Mouse (Mus musculus) heart, adult 2 months (tissue): ENCODE measurements at regions not wholly inside any gene's neighbourhood (a gene's known extent, or its start where the extent isn't known, plus 50 kb on each side); places are given as distances from the start of the nearest gene placed in this dataset.
"Not testable (repeated sequence)": the region's sequence is repeated elsewhere in the genome, so short reads cannot be mapped to it uniquely, and the experiment has no call there.

Experiments
- DNase-seq, 2 experiments: peaks; one replicate each; pipeline ENCODE4 v3.0.0; 2021
- H3K27ac ChIP-seq: fragments of 200-600 bp; 2 replicates; pipeline ENCODE4 v1.8.1; 2022
- H3K27me3 ChIP-seq: fragments of 200-500 bp; 2 replicates; pipeline ENCODE4 v1.6.1; 2012; ENCODE audit warnings: mild to moderate bottlenecking, low read length, inconsistent platforms, mixed read lengths; ENCODE audit not compliant: control insufficient read depth, insufficient read depth
- H3K36me3 ChIP-seq: fragments of 200-500 bp; 2 replicates; pipeline ENCODE4 v1.6.1; 2012; ENCODE audit warnings: low read length, inconsistent platforms; ENCODE audit not compliant: control insufficient read depth, insufficient read depth
- H3K4me1 ChIP-seq: fragments of 200-500 bp; 2 replicates; pipeline ENCODE4 v1.6.1; 2011; ENCODE audit warnings: low read length; ENCODE audit not compliant: control insufficient read depth, insufficient read depth
- H3K4me3 ChIP-seq: fragments of 200-600 bp; 2 replicates; pipeline ENCODE4 v1.8.1; 2022
- H3K79me2 ChIP-seq: fragments of 200-500 bp; replicated peaks from 2 replicates; pipeline ENCODE4 v1.6.1; 2012; ENCODE audit warnings: mild to moderate bottlenecking, inconsistent platforms, low read length, moderate library complexity, mixed read lengths; ENCODE audit not compliant: control insufficient read depth, insufficient read depth
- H3K9ac ChIP-seq: fragments of 200-500 bp; 2 replicates; pipeline ENCODE4 v1.6.1; 2012; ENCODE audit warnings: low read depth, mild to moderate bottlenecking, control low read depth, inconsistent platforms, low read length, mixed read lengths
- CTCF ChIP-seq: fragments of 200-600 bp; IDR thresholded peaks from 2 replicates; pipeline ENCODE4 v1.8.1; 2022; ENCODE audit warnings: antibody characterized with exemption, mild to moderate bottlenecking, moderate library complexity
- EP300 ChIP-seq: fragments of 200-500 bp; IDR thresholded peaks from 2 replicates; pipeline ENCODE4 v1.6.1; 2011; ENCODE audit warnings: low read depth, low read length, control low read depth; ENCODE audit not compliant: insufficient read depth
- POLR2A ChIP-seq: fragments of 200-500 bp; IDR thresholded peaks from 2 replicates; pipeline ENCODE4 v1.6.1; 2011; ENCODE audit warnings: mild to moderate bottlenecking, low read depth, low read length, control low read depth; ENCODE audit not compliant: insufficient read depth
- WGBS: fragments of 180-500 bp; shearing (Covaris S2); methylation state at CpG from one replicate; pipeline ENCODE4 v1.1.7; 2018; 5-methylcytosine and 5-hydroxymethylcytosine counted together
- intact Hi-C: fragments of 180-260 bp; cut with DNase I; formaldehyde crosslinking; loops from one replicate; pipeline ENCODE4 v1.15.1; 2025

DNA sequence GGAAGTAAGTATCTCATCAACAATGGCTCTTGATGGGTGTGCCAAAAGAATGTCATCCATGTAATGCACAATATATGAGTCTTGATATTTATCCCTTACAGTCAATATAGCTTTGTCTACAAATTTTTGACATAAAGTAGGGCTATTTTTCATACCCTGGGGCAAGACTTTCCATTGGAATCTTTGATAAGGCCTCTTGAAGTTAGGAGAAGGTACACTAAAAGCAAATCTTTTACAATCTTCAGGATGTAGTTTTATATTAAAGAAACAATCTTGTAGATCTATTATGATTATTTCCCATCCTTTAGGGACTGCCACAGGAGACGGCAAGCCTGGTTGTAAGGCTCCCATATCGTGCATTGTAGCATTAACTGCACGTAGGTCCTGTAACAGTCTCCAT lies 1038.8 kb upstream of the Sel1l start:
- 72% methylated on average over 3 of the region's 3 CpGs for WGBS
- no peaks in the 10 kb centered on the region for H3K79me2 ChIP-seq
- TF ChIP-seq POLR2A (no peak), EP300 (no peak), CTCF (no peak)

DNA sequence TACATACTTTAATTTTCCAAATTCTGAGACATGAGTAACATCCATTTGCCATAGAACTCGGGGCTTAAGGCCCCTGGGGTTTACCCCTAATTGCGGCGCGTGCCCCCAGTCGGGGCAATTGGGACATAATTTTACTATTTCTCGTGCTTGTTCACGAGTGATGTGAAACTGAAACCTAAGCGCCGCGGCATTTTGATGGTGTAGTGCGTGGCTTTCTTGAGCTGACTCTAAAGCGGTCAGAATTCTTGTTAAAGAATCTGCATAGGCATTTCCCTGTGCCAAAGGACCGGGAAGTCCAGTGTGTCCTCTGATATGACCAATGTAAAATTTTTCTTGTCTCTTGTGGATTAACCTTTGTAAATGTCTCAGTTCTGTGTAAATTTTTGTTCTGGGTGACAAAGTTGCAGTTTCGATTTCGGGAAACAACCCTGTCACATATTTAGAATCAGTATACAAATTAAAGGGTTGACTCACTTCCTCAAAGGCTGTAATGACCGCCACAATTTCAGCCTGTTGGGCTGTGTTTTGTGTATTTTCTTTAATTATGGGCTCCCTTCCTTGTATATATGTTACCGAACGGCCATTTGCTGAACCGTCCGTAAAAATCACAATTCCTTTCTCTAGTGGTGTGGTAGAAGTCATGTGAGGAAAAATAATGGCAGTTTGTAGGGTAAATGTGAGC lies 1037.6 kb upstream of the Sel1l start:
- H3K4me3 ChIP-seq, H3K9ac ChIP-seq, H3K4me1 ChIP-seq, DNase-seq, H3K27me3 ChIP-seq, H3K27ac ChIP-seq, intact Hi-C loops, H3K36me3 ChIP-seq, H3K79me2 ChIP-seq: not testable (repeated sequence)
- 86% methylated on average over 20 of the region's 20 CpGs for WGBS

More for the DNA sequence above, 1038.8 kb upstream of the Sel1l start:
- Histone ChIP-seq H3K4me1 (no peaks in the 10 kb centered on the region), H3K27me3 (no peaks in the 10 kb centered on the region), H3K27ac (no peak overlapping the region), H3K4me3 (no peak overlapping the region), H3K9ac (no peak overlapping the region), H3K36me3 (no peaks in the 10 kb centered on the region)
- no peak for DNase-seq
- intact Hi-C loops: no loop called here

DNA sequence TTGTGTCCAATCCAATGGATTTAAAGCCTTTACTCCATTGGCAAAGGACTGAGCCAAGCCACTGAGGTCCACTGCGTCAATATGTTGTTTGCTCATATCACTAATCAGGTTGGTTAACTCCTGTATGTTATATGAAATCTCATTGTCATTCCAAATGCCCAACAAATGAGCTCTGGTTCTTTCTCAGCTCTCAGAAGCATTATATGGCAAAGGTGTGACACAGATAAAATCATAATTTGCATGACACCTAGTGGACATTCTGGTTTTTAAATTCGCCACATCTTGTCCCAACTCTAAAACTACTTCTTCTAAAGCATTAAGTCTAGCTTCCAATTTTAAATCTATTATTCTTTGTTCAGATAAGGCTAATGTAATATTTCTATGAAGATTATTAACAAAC lies 1035.1 kb upstream of the Sel1l start:
- H3K27ac ChIP-seq, H3K79me2 ChIP-seq, H3K9ac ChIP-seq, H3K36me3 ChIP-seq, intact Hi-C loops, DNase-seq, H3K4me1 ChIP-seq, H3K27me3 ChIP-seq, H3K4me3 ChIP-seq: not testable (repeated sequence)
- 79% methylated on average over 2 of the region's 2 CpGs for WGBS

DNA sequence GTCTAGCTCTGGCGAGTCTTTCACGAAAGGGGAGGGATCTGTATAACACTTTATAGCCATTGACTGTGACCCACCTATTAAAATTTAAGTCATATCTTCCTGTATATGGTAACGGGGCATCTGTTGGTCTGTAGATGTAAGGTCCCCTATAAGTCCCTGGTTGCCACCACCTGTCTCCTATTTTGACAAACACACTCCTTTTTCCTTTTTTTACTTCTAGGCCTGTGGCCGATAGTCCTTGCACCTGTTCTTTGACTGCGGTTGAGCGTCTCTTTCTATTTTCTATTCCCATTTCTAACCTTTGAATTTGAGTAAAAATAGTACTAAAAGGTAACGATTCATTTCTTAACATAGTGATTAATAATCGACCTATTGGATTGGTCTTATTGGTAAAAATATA lies 1034.1 kb upstream of the Sel1l start:
- H3K36me3 ChIP-seq, H3K4me1 ChIP-seq, H3K27me3 ChIP-seq, DNase-seq, H3K4me3 ChIP-seq, H3K27ac ChIP-seq, intact Hi-C loops, H3K9ac ChIP-seq, H3K79me2 ChIP-seq: not testable (repeated sequence)
- WGBS: no CpG with 5 or more reads among the region's 8 CpGs

DNA sequence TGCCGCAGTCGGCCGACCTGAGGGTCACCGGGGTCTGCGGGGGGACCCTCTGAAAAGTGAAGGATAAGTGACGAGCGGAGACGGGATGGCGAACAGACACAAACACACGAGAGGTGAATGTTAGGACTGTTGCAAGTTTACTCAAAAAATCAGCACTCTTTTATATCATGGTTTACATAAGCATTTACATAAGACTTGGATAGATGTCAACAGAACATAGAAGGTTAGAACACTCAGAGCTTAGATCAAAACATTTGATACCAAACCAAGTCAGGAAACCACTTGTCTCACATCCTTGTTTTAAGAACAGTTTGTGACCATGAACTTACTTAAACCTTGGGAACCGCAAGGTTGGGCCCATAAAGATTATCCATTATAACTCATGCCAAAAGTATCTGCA lies 1033.6 kb upstream of the Sel1l start:
- 86% methylated on average over 10 of the region's 11 CpGs for WGBS
- H3K79me2 ChIP-seq, H3K36me3 ChIP-seq, H3K9ac ChIP-seq, H3K4me1 ChIP-seq, H3K27me3 ChIP-seq, DNase-seq, H3K27ac ChIP-seq, intact Hi-C loops, H3K4me3 ChIP-seq: not testable (repeated sequence)

DNA sequence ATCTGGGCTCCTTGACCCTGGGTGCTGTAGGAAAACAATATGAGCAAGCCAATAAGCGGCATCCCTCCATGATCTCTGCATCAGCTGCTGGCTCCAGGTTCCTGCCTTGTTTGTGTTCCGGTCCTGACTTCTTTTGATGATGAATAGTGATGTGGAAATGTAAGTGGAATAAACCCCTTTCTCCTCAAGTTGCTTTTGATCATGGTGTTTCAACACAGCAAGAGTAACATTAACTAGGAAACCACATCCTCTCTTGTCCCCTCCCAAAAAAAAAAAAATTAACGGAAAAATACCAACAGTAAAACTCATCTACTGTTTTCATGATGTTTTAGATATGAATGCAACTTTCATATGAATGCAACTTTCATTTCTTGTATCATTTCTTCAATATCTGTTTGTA lies 1024.6 kb upstream of the Sel1l start:
- Histone ChIP-seq H3K9ac (no peak overlapping the region), H3K4me3 (no peak overlapping the region), H3K27ac (no peak overlapping the region), H3K4me1 (no peaks in the 10 kb centered on the region), H3K79me2 (no peaks in the 10 kb centered on the region), H3K36me3 (no peaks in the 10 kb centered on the region), H3K27me3 (no peaks in the 10 kb centered on the region)
- TF ChIP-seq POLR2A (no peak), CTCF (no peak), EP300 (no peak)
- no peak for DNase-seq
- intact Hi-C loops: no loop called here
- WGBS: 69% methylated on average over 3 of the region's 3 CpGs

DNA sequence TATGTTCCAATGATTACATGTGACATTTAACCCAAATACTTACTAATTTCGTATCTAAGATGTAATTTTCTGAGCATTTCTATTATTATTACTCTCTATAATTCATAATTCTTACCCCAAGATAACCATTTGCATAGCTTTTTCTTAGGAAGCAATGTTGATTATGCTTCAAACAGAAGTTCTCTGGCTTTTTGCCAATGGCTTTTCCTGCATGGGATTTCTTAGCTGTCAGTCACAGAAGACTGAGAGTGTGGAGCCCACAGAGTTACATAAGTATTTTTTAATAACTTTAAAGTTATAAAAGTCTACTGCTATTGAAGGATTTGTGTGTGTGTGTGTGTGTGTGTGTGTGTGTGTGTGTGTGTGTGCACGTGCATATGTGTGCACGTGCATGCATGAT lies 1020.4 kb upstream of the Sel1l start:
- DNase-seq: no peak
- no peak overlapping the region for H3K27ac ChIP-seq
- intact Hi-C loops: no loop called here
- H3K79me2 ChIP-seq: no peaks in the 10 kb centered on the region
- 66% methylated on average over 3 of the region's 3 CpGs for WGBS
- H3K27me3 ChIP-seq: no peaks in the 10 kb centered on the region
- no peaks in the 10 kb centered on the region for H3K36me3 ChIP-seq
- H3K9ac ChIP-seq: no peak overlapping the region
- no peak overlapping the region for H3K4me3 ChIP-seq
- TF ChIP-seq EP300 (no peak), POLR2A (no peak), CTCF (no peak)
- no peaks in the 10 kb centered on the region for H3K4me1 ChIP-seq
